Mouse (Mus musculus): ENCODE results near the gene Zc3h10. TPM values are rescaled to one million over a fixed set of nuclear protein-coding genes. Genes with fewer than 3 reads are reported as not detected.

The Zc3h10 gene
- polyA plus RNA-seq, 1 experiment = 22.4 TPM

Other genes with a start within 250 kb of the Zc3h10 start
- 4.7 and 5.7 TPM in 2 replicates for gene Il23a, start 249.0 kb downstream of the Zc3h10 start, polyA plus RNA-seq (2011; ENCODE audit: insufficient read depth, insufficient read length, low read depth, missing spikeins)
- gene Pan2, start 244.4 kb downstream of the Zc3h10 start, polyA plus RNA-seq (2011; ENCODE audit: insufficient read depth, insufficient read length, low read depth, missing spikeins) = 40.5 and 40.8 TPM in 2 replicates
- gene Cnpy2, start 225.3 kb downstream of the Zc3h10 start, polyA plus RNA-seq (2011; ENCODE audit: insufficient read depth, insufficient read length, low read depth, missing spikeins) = 62.9 and 68.4 TPM in 2 replicates
- 197 and 202 TPM in 2 replicates for gene Cs, start 210.0 kb downstream of the Zc3h10 start, polyA plus RNA-seq (2011; ENCODE audit: insufficient read depth, insufficient read length, low read depth, missing spikeins)
- gene Coq10a, start 178.8 kb downstream of the Zc3h10 start, polyA plus RNA-seq (2011; ENCODE audit: insufficient read depth, insufficient read length, low read depth, missing spikeins) = 18.7 and 20.2 TPM in 2 replicates
- gene Ankrd52, start 170.7 kb downstream of the Zc3h10 start, polyA plus RNA-seq (2011; ENCODE audit: insufficient read depth, insufficient read length, low read depth, missing spikeins) = 28.8 and 29.0 TPM in 2 replicates
- gene Slc39a5, start 146.5 kb downstream of the Zc3h10 start, polyA plus RNA-seq (2011; ENCODE audit: insufficient read depth, insufficient read length, low read depth, missing spikeins) = 0.31 TPM in 1 of 2 replicates, not detected in the other
- gene Nabp2, start 136.3 kb downstream of the Zc3h10 start, polyA plus RNA-seq (2011; ENCODE audit: insufficient read depth, insufficient read length, low read depth, missing spikeins) = 79.3 and 82.9 TPM in 2 replicates
- 33.3 and 37.4 TPM in 2 replicates for gene Rnf41, start 136.1 kb downstream of the Zc3h10 start, polyA plus RNA-seq (2011; ENCODE audit: insufficient read depth, insufficient read length, low read depth, missing spikeins)
- 26.3 and 28.6 TPM in 2 replicates for gene Smarcc2, start 88.5 kb downstream of the Zc3h10 start, polyA plus RNA-seq (2011; ENCODE audit: insufficient read depth, insufficient read length, low read depth, missing spikeins)
- gene Myl6, start 53.6 kb downstream of the Zc3h10 start, polyA plus RNA-seq (2011; ENCODE audit: insufficient read depth, insufficient read length, low read depth, missing spikeins) = 642 and 680 TPM in 2 replicates
- gene Myl6b, start 49.1 kb downstream of the Zc3h10 start, polyA plus RNA-seq (2011; ENCODE audit: insufficient read depth, insufficient read length, low read depth, missing spikeins) = 9.0 and 12.8 TPM in 2 replicates
- 20.1 and 20.5 TPM in 2 replicates for gene Esyt1, start 21.9 kb downstream of the Zc3h10 start, polyA plus RNA-seq (2011; ENCODE audit: insufficient read depth, insufficient read length, low read depth, missing spikeins)
- 3,771 and 3,978 TPM in 2 replicates for gene Rpl41, start 1.5 kb upstream of the Zc3h10 start, polyA plus RNA-seq (2011; ENCODE audit: insufficient read depth, insufficient read length, low read depth, missing spikeins)
- gene Pa2g4, start 18.2 kb upstream of the Zc3h10 start, polyA plus RNA-seq (2011; ENCODE audit: insufficient read depth, insufficient read length, low read depth, missing spikeins) = 366 and 396 TPM in 2 replicates
- 39.4 and 41.7 TPM in 2 replicates for gene Erbb3, start 41.9 kb upstream of the Zc3h10 start, polyA plus RNA-seq (2011; ENCODE audit: insufficient read depth, insufficient read length, low read depth, missing spikeins)
- gene Rps26, start 79.0 kb upstream of the Zc3h10 start, polyA plus RNA-seq (2011; ENCODE audit: insufficient read depth, insufficient read length, low read depth, missing spikeins) = 1,832 and 1,959 TPM in 2 replicates
- gene Ikzf4, start 98.2 kb upstream of the Zc3h10 start, polyA plus RNA-seq (2011; ENCODE audit: insufficient read depth, insufficient read length, low read depth, missing spikeins) = 9.8 and 11.6 TPM in 2 replicates
- 14.3 and 14.4 TPM in 2 replicates for gene Suox, start 126.3 kb upstream of the Zc3h10 start, polyA plus RNA-seq (2011; ENCODE audit: insufficient read depth, insufficient read length, low read depth, missing spikeins)
- 79.0 and 83.6 TPM in 2 replicates for gene Rab5b, start 148.5 kb upstream of the Zc3h10 start, polyA plus RNA-seq (2011; ENCODE audit: insufficient read depth, insufficient read length, low read depth, missing spikeins)
- gene Pmel, start 156.4 kb upstream of the Zc3h10 start, polyA plus RNA-seq (2011; ENCODE audit: insufficient read depth, insufficient read length, low read depth, missing spikeins) = 3.0 TPM in 2 replicates
- gene Cdk2, start 157.3 kb upstream of the Zc3h10 start, polyA plus RNA-seq (2011; ENCODE audit: insufficient read depth, insufficient read length, low read depth, missing spikeins) = 81.4 and 82.7 TPM in 2 replicates
- 44.7 and 46.7 TPM in 2 replicates for gene Dgka, start 197.1 kb upstream of the Zc3h10 start, polyA plus RNA-seq (2011; ENCODE audit: insufficient read depth, insufficient read length, low read depth, missing spikeins)
- gene Pym1, start 200.1 kb upstream of the Zc3h10 start, polyA plus RNA-seq (2011; ENCODE audit: insufficient read depth, insufficient read length, low read depth, missing spikeins) = 53.8 and 56.0 TPM in 2 replicates
- 0.46 and 1.5 TPM in 2 replicates for gene Mmp19, start 243.1 kb upstream of the Zc3h10 start, polyA plus RNA-seq (2011; ENCODE audit: insufficient read depth, insufficient read length, low read depth, missing spikeins)